Mouse (Mus musculus): ENCODE data around the gene Chd3. TPM values are rescaled to one million over a fixed set of nuclear protein-coding genes. Genes with fewer than 3 reads are reported as not detected.
A peak's percentile ranks its signal among the peaks of the same experiment; 100 is the strongest.

Gene Chd3
- total and polyA plus RNA-seq, 2 experiments from 2014 or later: 74.7 to 381 TPM

DNA sequence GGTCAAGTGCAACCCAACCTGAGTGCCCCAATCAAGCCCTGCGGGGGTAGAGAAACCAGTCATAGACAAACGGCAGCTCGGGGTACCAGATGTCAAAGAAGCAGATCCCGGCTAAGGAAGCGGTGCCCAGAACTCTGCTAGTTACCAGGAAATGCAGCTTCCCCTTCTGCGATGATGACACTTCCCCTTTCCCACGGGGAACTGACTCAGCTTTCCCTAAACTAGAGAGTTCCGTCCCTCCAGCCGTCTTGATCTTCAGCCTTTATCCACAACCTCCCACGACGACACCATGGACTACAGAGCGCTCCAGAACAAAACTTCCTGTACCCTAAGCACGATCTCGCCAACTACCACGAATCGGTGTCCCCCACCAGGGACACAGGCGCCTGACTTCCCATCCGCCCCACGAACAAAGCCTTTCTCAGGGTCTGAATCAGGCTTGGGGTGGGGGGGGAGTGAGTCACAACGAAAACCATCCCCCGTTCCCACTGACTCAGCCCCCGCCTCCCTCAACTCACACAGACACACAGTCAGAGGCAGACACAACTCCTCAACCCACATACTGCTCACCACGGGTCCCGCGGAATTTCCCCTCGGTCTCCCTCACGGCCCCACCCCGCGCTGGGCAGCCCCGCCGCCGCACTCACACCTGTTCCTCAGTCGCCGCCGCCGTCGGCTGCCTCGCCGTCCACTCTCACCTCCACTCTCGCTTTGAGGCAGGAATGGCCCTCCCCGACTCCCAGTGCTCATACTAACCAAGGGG is 41.3 kb upstream of the Chd3 start:
- Histone ChIP-seq H3K27me3 (ENCODE audit: insufficient read depth, low read length) (no peaks in the 10 kb centered on the region), H3K36me3 (ENCODE audit: insufficient read depth) (peaks cover 35% of the 10 kb centered on the region), H3K4me2 (ENCODE audit: low read depth) (peak overlapping the region; percentile 98), H3K9me3 (ENCODE audit: low read length) (no peaks in the 10 kb centered on the region), H3K27ac (ENCODE audit: low read depth, low read length) (peak overlapping the region; percentile 99), H3K4me1 (ENCODE audit: insufficient read depth) (peaks cover 31% of the 10 kb centered on the region), H3K4me3 (ENCODE audit: low read depth, low read length) (peak overlapping the region; percentile 71), H3K9ac (peak overlapping the region; percentile 85)
- ATAC-seq (peak; percentile 4; the same call in 1 of the 2 replicates), DNase-seq (peak; percentile 58)
- WGBS: 1% methylated on average over 41 of the region's 41 CpGs
- no peak for TF ChIP-seq CTCF (IDR thresholded peaks at IDR 0.05; ENCODE audit: low read depth)

DNA sequence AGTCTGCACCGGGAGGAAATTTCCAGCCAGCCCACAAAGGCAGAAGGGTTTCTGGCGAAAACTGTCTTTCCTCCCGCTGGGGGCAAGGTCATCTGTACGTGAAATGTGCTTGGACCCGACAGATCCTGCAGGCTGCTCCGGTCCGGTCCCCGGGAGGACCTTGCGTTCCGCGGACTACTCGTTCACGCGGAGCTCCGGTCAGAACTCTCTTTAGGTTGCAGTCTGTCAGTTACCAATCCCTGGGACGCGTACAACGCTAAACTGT is 40.8 kb upstream of the Chd3 start:
- Histone ChIP-seq H3K4me3 (ENCODE audit: low read depth, low read length) (peak overlapping the region; percentile 71), H3K4me2 (ENCODE audit: low read depth) (peak overlapping the region; percentile 98), H3K36me3 (ENCODE audit: insufficient read depth) (peaks cover 41% of the 10 kb centered on the region), H3K4me1 (ENCODE audit: insufficient read depth) (peaks cover 31% of the 10 kb centered on the region), H3K27me3 (ENCODE audit: insufficient read depth, low read length) (no peaks in the 10 kb centered on the region), H3K9ac (peak overlapping the region; percentile 85), H3K9me3 (ENCODE audit: low read length) (no peaks in the 10 kb centered on the region), H3K27ac (ENCODE audit: low read depth, low read length) (peak overlapping the region; percentile 99)
- WGBS: 0% methylated on average over 18 of the region's 18 CpGs
- TF ChIP-seq CTCF (IDR thresholded peaks at IDR 0.05; ENCODE audit: low read depth): no peak
- no peak for DNase-seq
- ATAC-seq: no peak

DNA sequence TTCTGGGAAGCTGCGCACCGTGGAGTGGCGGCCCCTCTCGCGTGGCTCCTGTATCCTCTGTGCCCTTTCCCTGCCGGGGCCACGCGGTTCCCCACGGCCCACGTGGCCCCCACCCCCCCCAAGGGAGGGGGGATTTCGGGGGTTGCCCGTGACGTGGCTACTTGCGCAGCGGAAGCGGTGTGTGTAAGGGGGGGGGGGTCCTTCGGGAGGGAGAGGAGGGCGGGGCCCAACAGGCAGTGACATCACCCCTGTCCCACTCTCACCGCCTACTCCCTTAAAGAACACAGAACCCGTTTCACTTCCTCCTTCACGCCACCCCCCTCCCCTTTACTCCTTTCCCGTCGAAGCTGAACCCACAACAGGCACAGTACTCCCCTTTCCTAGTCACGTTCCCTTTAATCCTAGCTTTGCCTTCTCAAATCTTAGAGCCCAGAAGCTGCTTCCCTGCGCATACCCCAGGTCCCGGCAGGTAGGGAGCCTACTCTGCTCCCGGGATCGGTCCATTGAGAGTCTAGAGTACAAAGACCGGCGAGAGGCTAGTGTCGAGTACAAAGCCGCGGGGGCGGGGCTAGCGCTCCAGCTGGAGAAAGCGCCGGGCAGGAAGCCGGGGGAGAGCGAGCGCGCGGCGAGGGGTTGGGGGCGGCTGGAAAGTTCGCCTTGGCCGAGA is 40.3 kb upstream of the Chd3 start:
- peak overlapping the region; percentile 85 for H3K9ac ChIP-seq
- TF ChIP-seq CTCF (IDR thresholded peaks at IDR 0.05; ENCODE audit: low read depth): no peak
- peak; percentile 49 for ATAC-seq
- peak overlapping the region; percentile 99 for H3K27ac ChIP-seq (ENCODE audit: low read depth, low read length)
- peaks cover 45% of the 10 kb centered on the region for H3K36me3 ChIP-seq (ENCODE audit: insufficient read depth)
- H3K4me1 ChIP-seq (ENCODE audit: insufficient read depth): peaks cover 28% of the 10 kb centered on the region
- no peaks in the 10 kb centered on the region for H3K9me3 ChIP-seq (ENCODE audit: low read length)
- peak overlapping the region; percentile 71 for H3K4me3 ChIP-seq (ENCODE audit: low read depth, low read length)
- DNase-seq: peak; percentile 81
- WGBS: 3% methylated on average over 35 of the region's 46 CpGs
- H3K4me2 ChIP-seq (ENCODE audit: low read depth): peak overlapping the region; percentile 98
- no peaks in the 10 kb centered on the region for H3K27me3 ChIP-seq (ENCODE audit: insufficient read depth, low read length)

DNA sequence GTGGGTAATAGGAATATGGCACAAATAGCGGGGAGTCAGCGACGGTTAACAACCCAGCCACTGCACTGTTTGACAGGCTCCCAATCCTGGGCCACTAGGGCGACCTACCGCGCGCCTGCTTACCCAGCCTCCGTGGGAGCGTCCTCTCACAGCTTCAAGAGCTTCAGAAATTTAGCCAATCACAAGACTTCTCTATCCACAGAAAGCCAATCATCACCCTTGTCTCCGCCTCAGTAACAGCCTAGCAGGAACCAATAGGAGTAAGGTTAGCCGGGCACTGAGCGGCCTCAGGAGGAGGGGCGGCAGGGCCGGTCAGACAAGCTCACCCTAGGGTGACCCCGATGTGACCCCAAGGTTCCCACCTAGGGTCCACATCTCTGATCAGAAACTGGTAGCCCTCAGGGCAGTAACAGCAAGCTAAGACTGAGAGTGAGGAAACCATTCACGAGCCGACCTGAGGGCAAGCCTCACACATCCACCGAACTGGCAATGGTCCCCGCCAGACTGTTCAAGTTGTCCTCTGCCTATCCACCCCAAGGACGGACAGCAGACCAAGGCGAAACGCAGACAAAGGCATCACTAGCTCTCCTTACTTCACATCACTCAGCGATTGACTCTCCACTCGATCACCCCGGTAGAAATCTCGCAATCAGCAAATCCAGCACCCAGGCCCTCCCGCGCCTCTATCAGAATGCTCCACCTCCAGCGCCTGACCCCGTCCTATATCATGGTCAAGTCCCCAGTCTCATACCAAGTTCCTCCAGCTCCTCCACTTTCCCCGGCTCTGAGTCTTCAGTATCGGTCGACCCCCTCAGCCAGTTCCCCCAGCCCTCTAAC is 39.6 kb upstream of the Chd3 start:
- no peaks in the 10 kb centered on the region for H3K27me3 ChIP-seq (ENCODE audit: insufficient read depth, low read length)
- DNase-seq (peak; percentile 90), ATAC-seq (peak; percentile 84)
- peak overlapping the region; percentile 98 for H3K4me2 ChIP-seq (ENCODE audit: low read depth)
- H3K4me1 ChIP-seq (ENCODE audit: insufficient read depth): peaks cover 21% of the 10 kb centered on the region
- H3K27ac ChIP-seq (ENCODE audit: low read depth, low read length): peak overlapping the region; percentile 99
- under 1% methylated on average over 33 of the region's 33 CpGs for WGBS
- H3K36me3 ChIP-seq (ENCODE audit: insufficient read depth): peaks cover 53% of the 10 kb centered on the region
- H3K4me3 ChIP-seq (ENCODE audit: low read depth, low read length): peak overlapping the region; percentile 71
- no peaks in the 10 kb centered on the region for H3K9me3 ChIP-seq (ENCODE audit: low read length)
- peak; percentile 29 for TF ChIP-seq CTCF (IDR thresholded peaks at IDR 0.05; ENCODE audit: low read depth)
- H3K9ac ChIP-seq: peak overlapping the region; percentile 85

DNA sequence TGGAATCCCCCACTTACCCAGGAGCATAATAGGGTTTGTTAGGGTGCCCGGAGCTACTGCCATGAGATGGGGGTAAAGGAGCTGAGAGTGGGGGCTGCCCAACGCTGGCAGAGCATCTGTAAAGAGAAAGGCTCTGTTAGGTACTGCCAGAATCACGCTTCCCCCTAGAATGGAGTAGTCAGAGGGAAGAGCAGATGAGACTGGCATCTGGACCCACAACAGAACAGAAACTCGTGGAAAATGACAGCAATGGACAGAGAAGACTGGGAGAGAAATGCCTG is 38.5 kb upstream of the Chd3 start:
- DNase-seq: no peak
- ATAC-seq: no peak
- no peak for TF ChIP-seq CTCF (IDR thresholded peaks at IDR 0.05; ENCODE audit: low read depth)
- H3K4me3 ChIP-seq (ENCODE audit: low read depth, low read length): no peak overlapping the region
- no peak overlapping the region for H3K4me2 ChIP-seq (ENCODE audit: low read depth)
- H3K27ac ChIP-seq (ENCODE audit: low read depth, low read length): no peak overlapping the region
- no peaks in the 10 kb centered on the region for H3K27me3 ChIP-seq (ENCODE audit: insufficient read depth, low read length)
- 0 out of 2 replicates have a peak overlapping the region, but pooled peaks have one; percentile 85 for H3K9ac ChIP-seq
- H3K9me3 ChIP-seq (ENCODE audit: low read length): no peaks in the 10 kb centered on the region
- peaks cover 10% of the 10 kb centered on the region for H3K4me1 ChIP-seq (ENCODE audit: insufficient read depth)
- 84% methylated on average over 4 of the region's 4 CpGs for WGBS
- peaks cover 59% of the 10 kb centered on the region for H3K36me3 ChIP-seq (ENCODE audit: insufficient read depth)

DNA sequence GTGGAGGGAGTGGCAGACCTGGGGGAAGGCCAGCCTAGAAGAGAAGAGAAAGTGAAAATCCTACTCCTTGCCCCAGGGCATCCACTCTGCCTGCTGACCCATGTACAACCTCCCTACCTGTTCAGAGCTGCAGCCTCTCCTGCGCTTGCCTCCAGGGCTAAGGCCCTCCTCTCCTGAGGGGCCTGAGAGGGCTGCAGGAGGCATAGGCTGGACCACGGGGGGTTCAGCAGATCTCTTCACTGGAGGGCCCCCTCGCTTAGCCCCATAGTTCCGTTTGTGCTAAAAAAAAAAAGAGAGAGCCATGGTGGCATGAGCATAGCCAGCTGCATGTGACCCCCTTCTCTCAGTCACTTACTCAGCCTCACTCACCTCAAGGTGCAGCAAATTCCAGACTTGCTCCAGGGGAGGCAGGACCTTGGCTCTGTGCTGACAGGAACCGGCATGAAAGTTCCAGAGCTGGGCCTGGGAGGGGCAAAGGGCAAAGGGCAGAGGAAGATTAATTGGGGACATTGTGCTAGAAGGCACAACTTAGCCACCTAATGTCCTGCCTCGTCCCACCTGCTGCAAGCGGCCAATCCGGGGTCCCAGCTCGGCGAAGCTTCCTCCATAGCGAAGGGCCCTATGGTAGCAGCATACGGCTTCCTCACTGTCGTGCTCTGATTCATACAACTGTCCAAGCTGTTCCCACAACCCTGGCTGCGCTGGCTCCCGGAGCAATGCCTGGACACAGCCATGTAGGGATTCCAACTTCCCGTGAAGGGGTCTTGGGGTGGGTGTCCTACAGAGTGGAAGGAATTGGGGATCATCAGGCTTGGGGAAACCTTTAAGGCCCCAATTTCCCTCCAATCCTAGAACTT is 37.9 kb upstream of the Chd3 start:
- Histone ChIP-seq H3K9ac (no peak overlapping the region), H3K4me2 (ENCODE audit: low read depth) (no peak overlapping the region), H3K36me3 (ENCODE audit: insufficient read depth) (peaks cover 59% of the 10 kb centered on the region), H3K4me1 (ENCODE audit: insufficient read depth) (peaks cover 4% of the 10 kb centered on the region), H3K27me3 (ENCODE audit: insufficient read depth, low read length) (no peaks in the 10 kb centered on the region), H3K27ac (ENCODE audit: low read depth, low read length) (no peak overlapping the region), H3K4me3 (ENCODE audit: low read depth, low read length) (no peak overlapping the region), H3K9me3 (ENCODE audit: low read length) (no peaks in the 10 kb centered on the region)
- WGBS: 90% methylated on average over 16 of the region's 16 CpGs
- ATAC-seq (no peak), DNase-seq (no peak)
- TF ChIP-seq CTCF (IDR thresholded peaks at IDR 0.05; ENCODE audit: low read depth): no peak
